Mouse (Mus musculus): ENCODE measurements around the gene Foxred1.

GRCm38 (mm10) chr9:35198945-35199771, 11.7 kb downstream of the Foxred1 start:
- TF ChIP-seq POLR2A (IDR thresholded peaks at IDR 0.05; ENCODE audit: insufficient read length, low read depth): no peak
- no peak for TF ChIP-seq USF1 (IDR thresholded peaks at IDR 0.05; ENCODE audit: low read depth)
- TF ChIP-seq E2F4 (IDR thresholded peaks at IDR 0.05; ENCODE audit: insufficient read depth): no peak
